Mouse (Mus musculus) cerebellum, postnatal 10 days (tissue): ENCODE results near the gene Rere.
"Not testable (repeated sequence)": the region's sequence is repeated elsewhere in the genome, so short reads cannot be mapped to it uniquely, and the experiment has no call there.

ENCODE experiments used
- DNase-seq, 2 experiments: peaks; one replicate each; pipeline ENCODE4 v3.0.0; 2021; ENCODE audit warnings: mixed read lengths in 2 of 2

The Rere gene

DNA sequence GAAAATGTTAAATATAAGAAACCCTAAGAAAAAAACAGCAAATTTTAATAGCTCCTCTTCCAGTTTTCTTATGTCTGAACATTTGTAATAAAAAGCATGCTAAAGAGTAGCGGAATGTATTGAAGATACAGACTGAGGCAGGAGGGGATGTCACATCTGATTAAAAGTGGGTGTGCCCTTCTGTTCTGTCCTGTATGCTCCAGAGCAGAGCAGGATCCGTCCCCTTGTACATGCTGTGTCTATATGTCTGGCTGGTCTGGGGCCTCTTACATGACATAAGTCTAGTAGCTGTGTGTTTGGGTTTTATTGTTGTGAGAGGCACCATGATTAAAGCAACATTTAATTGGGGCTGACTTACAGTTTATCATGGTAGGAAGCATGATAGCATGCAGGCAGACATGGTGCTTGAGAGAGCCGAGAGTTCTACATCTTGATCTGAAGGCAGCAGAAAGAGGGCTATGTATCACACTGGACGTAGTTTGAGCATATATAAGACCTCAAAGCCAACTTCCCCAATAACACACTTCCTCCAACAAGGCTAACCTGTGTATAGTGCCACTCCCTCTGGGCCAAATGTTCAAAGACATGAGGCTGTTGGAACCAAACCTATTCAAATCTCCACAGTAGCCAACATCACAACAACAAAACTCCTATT lies 189.4 kb downstream of the Rere start:
- DNase-seq = no peak

DNA sequence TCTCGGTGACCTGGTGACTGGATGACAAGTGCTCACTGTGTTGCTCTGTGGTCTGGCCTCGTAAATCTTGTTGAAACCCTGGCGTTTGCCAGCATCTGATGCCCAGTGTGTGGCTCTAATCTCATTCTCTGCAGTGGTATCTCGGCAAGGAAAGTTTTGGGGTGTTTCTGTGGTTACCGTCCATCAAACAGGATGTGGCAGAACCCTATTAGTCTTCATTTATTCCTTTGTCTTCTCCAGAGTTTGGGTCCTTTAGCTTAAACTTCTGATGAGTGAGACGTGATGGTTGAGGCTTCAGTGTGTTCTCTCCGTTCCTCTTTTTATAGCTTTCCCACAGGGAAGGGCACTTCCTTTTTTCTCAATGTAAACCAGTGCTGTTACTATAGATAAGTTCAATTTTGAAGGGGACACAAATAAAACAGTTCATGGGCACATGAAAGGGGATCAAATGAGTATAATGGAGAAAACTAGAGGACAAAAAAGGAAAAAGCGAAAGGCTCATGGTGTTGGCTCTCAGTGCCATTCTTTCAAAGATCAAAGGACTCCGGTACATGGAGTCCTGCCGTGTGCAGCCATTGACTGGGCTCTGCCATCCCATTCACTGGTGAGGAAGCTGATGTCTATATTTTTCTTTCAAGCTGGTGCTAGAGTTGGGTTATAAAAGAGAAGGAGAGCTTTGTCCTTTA lies 191.4 kb downstream of the Rere start:
- no peak for DNase-seq

DNA sequence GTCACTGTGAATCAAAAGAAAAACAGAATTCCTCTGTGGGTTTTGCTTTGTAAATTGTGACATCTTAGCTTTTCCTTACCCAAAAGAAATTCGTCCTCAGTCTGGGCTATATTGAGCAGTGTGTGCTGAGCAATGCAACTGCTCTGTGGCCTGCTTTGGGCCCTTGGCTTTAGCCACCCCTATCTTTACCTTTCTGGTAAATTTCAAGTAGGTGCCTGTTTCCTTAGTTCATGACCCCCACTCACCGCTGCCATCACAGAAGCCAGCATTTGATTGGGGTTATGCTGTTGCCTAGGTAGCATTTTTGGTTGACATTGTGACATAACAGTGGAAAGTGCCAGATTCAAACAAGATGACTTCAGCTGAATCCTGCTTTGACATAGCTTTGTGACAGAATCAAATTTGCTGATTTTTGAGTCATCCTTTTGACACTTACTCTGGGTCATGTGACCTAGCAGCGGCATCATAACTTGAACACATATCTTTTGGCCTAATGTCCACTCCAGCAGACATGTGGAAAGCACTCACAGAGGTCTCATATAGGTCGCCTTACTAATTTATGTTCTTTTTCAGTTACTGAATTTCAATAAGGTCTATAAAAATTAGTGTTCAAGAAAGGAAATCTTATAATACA lies 192.1 kb downstream of the Rere start:
- DNase-seq = no peak

DNA sequence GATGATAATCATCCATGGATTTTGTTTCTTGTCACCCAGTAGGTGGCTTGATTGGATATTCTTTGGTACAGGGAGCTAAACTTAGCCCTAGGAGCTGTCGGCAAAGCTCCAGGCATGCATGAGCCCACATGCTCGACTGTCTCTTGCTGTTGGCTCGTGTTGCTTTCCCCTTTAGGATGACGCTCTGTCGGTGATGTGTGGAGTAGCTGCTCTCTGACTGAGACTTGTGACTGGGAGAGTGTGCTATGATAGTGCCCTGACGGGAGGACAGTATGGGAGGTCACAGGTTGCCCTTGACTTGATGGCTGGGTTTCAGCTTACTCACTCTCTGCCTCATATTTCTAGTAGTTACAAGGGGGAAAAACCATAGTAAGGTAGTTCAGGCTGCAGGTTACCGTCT lies 192.6 kb downstream of the Rere start:
- DNase-seq = peak; percentile 52 to 61

DNA sequence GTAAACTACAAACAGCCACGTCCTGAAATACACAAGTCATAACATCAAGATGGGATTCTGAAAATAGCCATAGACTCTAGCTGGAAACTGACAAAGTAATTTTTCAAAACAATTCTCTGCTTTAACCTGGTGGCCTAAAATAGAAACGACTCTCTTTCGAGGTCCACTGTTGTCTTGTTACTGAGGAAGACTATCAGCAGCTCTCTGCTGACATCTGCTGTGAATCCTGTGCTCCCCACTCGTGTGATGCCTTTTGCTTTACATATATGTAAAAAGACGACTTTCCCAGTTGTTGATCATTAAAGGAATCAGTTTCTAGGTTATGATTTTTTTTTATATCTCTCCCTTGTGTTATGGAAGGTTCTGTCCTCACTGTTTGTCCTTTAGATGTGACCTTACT lies 194.8 kb downstream of the Rere start:
- no peak for DNase-seq

DNA sequence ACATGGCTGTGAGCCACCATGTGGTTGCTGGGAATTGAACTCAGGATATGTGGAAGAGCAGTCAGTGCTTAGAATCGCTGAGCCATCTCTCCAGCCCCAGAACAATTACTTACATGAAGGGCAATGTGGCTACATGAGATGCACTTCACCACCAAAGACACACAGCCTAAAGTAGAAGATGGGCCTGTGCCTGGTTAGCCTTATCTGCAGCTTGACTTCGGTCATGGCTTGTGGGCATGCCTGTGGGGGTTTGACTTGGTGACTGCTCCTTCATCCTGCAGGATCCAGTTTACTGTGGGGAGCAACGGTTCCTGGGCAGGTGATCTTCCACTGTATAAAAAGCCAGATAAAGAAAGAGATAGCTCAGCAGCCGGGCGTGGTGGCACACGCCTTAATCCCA lies 196.6 kb downstream of the Rere start:
- no peak for DNase-seq

DNA sequence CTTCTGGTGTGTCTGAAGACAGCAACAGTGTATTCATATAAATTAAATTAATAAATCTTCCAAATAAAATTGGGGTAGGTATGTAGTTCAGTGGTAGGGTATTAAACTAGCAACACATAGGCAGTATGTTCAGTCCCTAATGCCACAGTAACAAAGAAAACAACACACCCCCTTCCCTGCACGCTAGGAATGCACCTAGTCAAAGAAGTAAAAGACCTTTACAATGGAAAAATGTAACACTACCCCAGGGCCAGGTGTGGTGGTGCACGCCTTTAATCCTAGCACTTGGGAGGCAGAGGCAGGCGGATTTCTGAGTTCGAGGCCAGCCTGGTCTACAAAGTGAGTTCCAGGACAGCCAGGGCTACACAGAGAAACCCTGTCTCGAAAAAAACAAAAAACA lies 201.6 kb downstream of the Rere start:
- not testable (repeated sequence) for DNase-seq

DNA sequence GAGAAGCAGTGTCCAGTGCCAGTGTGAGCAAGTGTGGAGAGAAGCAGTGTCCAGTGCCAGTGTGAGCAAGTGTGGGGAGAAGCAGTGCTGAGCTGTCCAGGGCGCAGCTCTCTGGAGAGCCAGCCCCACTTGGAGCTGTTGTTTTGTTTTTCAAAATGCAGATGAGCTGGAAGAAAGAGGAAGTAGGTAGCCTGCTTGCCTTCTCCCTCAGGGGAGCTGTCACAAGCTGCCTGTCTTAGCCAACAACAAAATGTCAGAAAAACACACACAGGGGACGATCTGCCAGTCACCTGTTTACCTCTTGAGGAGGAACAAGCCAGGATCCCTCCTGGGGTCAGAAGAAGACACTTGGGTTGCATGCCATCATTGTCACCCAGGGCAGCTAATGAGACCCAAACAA lies 204.7 kb downstream of the Rere start:
- no peak for DNase-seq

DNA sequence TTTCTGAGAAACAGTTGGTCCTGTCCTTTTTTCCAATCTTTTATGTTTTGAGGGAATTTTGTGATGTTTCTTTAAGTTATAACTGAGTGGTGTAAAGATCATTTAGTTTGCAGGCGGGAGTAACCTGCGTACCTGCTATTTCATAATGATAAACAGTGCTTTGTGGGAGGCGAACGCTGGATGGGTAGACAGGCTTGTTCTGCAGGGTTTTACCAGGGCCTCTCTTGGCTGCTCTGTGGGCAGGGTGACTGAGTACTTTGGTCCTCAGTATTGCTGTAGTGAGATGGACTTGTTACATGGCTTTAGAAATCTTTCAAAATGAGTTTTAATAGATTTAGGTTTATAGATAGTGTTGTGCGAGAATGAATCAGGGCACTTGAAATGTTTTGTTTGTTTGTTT lies 205.7 kb downstream of the Rere start:
- DNase-seq = no peak

DNA sequence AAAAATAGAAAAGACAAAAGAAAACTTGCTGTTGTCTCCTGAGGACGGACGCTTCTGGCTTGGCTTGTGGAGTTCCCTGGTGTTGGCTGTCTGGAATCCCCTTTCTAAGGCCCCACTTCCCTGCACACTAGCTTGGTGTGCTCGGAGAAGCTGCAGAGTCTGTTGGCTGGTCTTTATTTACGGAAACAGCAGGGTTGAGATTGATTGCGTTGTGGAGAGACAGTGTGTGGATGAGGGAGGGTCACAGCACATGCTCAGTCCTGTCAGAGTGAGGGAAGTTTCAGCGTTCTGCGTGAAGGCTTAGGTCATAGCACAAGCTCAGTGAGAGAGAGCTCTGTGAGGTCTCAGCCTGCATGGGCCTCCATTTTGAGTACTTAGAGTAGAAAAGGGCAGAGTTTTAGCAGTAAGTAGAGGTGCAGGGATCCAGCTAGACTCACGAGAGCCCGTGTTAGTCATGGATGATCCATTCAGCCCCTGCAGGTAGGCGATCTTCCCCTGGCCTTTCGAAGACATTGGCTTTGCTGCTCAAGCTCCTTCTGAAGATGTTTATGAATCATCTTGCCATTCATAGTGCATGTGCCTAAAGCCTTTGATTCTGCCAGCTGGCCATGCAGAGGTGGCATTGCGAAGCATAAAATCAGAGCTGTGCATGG lies 206.8 kb downstream of the Rere start:
- peak; percentile 77 to 85 for DNase-seq

DNA sequence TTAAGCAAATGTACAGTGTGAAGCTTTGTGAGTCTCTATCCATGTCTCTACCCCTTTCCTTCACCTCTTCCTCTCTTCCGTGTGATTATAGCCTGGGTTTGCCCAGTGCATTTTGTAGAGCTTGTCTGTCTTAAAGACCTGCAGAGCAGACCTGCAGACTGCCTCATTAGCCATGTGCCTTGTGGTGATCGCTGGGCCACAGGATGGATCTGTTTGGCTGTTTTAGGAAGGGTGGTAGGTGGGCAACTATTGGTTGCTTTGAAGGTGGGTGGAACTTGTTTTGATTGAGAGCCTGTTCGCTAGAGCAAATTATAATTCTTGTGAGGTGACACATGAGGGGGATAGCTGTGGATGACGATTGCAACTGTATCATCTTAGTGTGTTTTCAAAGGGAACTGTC lies 207.3 kb downstream of the Rere start:
- no peak for DNase-seq

DNA sequence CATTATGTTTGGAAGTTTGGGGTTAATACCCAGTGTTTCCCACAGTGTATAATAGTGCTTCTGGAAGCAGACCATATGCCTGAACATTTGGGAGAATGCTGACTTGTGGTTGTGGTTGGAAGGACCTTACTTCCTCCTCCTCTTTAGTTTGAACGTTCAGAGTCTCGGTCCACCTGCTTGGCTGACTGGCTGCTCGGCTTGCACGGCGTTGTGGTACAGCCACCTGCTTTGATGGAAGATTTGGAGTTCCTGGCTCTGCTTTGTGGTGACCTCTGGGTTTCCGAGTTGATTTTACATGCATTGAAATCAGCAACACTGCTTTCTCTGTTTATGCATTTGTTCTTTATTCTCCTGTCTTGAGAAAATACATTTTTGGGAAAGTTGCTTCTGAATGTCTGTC lies 208.6 kb downstream of the Rere start:
- no peak for DNase-seq

DNA sequence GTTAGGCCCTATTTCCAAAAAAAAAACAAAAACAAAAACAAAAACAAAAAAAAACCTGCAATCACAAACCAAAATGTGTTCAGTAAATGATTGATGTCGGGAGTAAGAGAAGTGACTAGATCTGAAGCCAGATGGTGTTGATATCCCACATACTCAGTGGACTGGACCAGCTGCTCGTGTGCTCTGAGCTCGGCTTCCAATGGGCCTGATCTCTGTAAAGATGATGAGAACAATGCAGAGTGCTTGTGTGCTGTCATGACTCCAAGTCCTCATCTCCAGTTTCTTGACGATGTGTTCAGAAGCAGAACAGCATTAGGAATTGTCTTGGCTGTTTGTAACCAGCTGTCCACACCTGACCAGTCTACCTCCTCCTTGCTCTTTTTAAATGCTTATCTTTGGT lies 210.3 kb downstream of the Rere start:
- DNase-seq = no peak

DNA sequence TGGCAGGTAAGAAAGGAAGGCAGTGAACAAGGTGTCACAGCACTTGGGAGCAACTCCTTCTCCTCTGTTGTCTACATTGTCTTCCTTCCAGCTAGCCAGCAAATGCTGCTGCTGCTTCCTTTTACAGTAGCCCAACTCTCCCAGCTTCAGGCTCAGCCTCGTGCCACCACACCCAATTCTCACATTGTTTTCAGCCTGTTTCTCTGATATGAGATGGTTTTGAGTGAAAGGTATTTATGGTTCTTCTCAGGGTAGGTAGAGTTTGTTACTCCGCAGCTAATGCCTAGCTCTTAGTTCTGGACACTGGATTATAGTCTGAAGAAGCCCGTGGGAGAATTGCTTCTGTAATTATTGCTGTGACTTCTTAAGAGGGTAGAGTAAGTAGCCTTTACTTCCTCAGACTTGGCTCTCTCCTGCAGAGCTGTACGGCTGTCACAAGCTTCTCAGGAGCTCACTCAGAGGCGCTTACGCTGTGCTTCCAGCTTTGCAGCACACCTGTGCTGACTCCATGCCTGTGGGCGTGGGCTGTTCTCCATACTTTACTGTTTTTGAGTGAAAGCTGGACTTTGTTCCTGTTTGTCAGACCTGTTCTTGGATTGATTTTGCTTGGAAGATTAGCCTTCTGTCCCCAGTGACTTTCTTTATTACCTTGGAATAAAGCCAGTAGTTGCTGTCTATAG lies 212.0 kb downstream of the Rere start:
- DNase-seq = no peak

DNA sequence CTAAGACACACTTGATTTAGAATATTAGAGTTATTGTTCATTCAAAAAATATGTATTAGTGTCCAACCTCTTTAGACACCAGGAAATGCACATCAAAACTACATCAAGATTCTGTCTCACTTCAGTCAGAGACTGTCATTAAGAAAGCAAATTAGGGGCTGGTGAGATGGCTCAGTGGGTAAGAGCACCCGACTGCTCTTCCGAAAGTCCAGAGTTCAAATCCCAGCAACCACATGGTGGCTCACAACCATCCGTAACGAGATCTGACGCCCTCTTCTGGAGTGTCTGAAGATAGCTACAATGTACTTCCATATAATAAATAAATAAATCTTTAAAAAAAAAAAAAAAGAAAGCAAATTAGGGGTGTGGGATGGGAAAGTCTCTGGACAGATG lies 212.5 kb downstream of the Rere start:
- DNase-seq = not testable (repeated sequence)

DNA sequence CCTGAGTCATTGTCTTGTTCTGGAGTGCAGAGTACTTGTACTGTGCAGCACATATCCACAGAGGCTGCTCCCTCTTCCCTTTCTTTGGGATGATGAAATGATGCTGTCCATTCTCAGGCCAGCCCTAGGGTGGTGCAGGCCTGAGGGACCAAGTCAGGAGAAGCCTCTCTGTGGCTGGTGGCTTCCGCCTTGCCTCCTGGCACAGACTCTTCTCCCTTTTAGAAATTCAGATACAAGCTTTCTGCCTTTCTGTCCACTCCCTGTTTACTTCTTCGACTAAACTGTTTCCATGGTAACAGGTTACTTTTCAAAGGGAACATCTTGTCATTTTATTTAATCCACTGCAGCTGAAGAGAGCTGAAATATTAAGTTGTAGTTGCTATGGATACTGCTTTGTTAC lies 214.1 kb downstream of the Rere start:
- DNase-seq = no peak

DNA sequence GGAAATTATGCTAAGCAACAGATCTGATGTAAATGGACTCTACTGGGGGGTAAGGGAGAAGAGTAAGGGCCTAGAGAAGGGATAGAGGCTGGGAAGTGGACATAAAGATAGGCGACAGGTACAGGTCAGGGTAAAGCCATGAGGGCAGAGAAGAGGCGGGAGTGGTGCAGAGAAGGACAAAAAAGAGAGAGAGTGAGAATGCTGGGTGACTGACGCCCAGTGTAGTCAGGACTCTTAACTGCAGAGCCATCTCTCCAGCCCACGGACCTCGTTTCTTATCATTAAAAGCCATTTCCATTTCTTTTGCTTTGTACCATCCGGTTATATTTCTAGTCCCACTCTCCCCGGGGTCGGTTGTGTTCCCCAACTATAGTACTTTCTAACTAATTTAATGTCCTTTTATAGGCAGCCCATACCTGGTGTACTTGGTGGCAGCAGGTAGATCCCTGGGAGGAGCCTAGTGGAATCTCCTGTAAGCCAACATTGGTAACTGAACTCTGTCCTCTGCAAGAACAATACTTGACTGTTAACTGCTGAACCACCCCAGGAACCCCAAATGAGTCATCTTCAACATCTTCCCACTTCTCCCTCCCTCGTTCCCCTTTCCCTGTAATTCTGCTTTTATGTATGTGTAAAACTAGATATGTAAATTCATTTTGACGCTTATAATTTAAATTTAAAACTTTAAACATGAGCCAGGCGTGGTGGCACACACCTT lies 223.0 kb downstream of the Rere start:
- no peak for DNase-seq

DNA sequence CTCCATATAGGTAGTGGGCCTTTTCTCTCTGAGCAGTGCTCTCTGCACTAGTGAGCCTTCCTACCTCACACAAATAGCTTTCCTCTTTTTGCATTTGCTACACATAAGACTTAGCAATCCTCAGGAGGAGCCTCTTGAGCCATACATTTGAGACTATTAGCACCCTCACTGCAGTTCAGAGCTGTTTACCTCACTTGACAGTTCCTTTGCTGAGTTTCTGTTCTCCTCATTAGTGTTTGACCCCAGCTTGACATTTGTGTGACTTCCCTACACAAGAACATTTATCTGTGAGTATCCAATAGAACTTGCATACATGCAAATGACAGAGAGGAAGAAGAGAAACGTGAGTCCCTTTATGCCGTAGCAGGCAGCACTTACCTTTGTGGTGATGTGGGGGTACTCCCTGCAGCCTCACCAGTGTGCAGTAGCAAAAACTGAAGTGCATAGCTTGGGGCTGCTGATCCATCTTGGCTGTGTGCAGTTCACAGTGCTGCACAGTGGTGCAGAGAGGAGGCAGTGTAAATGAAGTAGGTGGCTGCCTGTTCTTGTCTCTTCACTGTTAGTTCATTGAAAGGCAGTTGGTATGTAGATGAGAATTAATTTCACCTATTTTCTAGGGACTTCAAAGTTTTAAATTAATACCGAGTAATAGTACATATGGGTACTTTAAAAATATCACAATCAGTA lies 227.7 kb downstream of the Rere start:
- no peak for DNase-seq

DNA sequence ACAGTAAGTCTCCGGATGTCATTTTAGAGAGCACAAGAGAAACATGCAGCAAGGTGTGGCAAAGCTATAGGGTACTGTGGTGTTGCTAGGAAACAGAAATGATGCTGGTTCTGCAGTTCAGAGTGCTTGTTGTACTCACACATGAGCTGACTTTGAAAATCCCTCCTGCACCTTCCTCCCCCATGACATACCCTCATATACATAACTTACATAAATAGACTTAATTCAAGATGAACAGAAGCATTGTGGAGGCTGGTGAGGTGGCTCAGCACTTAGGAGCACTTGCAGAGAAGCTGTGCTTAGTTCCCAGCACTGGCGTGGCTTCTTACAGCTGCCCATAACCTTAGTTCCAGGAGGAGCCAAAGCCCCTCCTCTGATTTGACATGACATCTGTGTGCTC lies 228.6 kb downstream of the Rere start:
- DNase-seq = no peak

DNA sequence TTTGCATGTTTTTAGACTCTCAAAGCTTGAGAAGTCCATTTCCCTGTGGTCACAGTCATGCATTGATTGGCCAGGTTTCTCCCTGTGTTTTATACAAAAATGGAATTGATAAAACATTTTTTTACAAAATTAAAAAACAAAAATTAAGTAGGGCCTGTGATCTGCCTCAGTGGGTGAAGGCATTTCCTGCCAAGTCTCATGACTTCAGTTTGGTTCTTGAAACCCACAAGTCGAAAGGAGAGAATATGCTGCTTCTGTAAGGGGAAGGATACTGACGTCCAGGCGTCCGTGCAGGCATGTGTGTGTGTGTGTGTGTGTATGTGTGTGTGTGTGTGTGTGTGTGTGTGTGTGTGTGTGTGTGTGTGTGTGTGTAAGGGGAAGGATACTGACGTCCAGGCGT lies 231.9 kb downstream of the Rere start:
- not testable (repeated sequence) for DNase-seq

DNA sequence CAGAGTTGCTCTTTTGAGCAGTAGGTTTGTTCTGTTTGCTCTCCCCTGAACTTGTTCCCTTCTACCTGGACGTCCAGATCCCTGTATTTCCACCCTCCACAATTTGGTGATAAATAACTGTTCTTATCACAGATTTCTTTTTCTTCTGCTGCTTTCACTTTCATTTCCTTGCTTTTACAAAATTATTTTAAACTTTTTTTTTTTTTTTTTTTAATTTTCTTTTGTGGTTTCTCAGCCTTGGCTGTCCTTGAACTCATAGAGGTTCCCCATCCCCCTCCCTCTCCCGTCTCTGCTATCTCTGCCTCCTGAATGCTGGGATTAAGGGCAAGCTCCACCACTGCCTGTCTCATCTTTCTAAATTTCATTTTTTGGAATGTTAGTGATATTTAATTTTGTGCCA lies 234.8 kb downstream of the Rere start:
- no peak for DNase-seq

DNA sequence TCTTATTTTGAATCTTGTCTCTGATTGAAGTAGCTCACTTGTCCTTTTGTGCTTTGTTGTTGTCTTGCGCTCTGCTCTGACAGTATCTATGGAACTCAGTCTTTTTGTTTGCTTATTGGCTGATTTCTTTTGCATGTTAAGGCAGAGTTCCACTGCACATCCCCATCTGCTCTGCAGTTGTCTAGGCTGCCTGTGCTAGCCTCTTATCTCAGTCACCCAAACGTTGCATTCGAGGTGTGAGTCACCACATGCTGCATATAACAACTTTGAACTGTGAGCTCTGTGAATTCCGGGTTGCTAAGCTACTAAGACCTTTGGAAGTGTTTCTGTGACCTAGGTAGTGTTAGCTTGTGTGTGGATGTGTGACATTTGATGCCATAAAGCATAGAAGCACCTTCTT lies 235.9 kb downstream of the Rere start:
- no peak for DNase-seq
